Mouse (Mus musculus): ENCODE data around the gene Qsox1. TPM values are rescaled to one million over a fixed set of nuclear protein-coding genes. Genes with fewer than 3 reads are reported as not detected.

Gene Qsox1
- polyA plus RNA-seq, 1 experiment from 2014 or later = 26.3 TPM

- no peak overlapping the region for H3K9ac ChIP-seq (ENCODE audit: low read depth, low read length)
- no peaks in the 10 kb centered on the region for H3K36me3 ChIP-seq (ENCODE audit: control insufficient read depth, insufficient read depth, low read length)
- peaks cover 3% of the 10 kb centered on the region for H3K27me3 ChIP-seq (replicated peaks; ENCODE audit: control insufficient read depth, insufficient read depth, low read length)
- H3K27ac ChIP-seq (ENCODE audit: low read depth, low read length) = no peak overlapping the region
- 73% methylated on average over 4 of the region's 4 CpGs for WGBS
- H3K9me3 ChIP-seq (ENCODE audit: control insufficient read depth, low read length) = no peaks in the 10 kb centered on the region
- no peaks in the 10 kb centered on the region for H3K4me1 ChIP-seq (replicated peaks; ENCODE audit: control insufficient read depth, insufficient read depth, low read length)
- no peak overlapping the region for H3K4me2 ChIP-seq
- DNase-seq (ENCODE audit: low spot score) = no peak
- no peak overlapping the region for H3K4me3 ChIP-seq (ENCODE audit: low read depth, low read length)
- no peak for ATAC-seq (replicated peaks; ENCODE audit: low FRiP score)
These were observed 54.0 kb downstream of the Qsox1 start for GRCm38 (mm10) chr1:155758711-155759110.

- H3K9me3 ChIP-seq (ENCODE audit: control insufficient read depth, low read length) = no peaks in the 10 kb centered on the region
- no peak overlapping the region for H3K9ac ChIP-seq (ENCODE audit: low read depth, low read length)
- H3K4me3 ChIP-seq (ENCODE audit: low read depth, low read length) = no peak overlapping the region
- H3K27ac ChIP-seq (ENCODE audit: low read depth, low read length) = no peak overlapping the region
- no peak overlapping the region for H3K4me2 ChIP-seq
- peaks cover 12% of the 10 kb centered on the region for H3K27me3 ChIP-seq (replicated peaks; ENCODE audit: control insufficient read depth, insufficient read depth, low read length)
- DNase-seq (ENCODE audit: low spot score) = no peak
- 84% methylated on average over 7 of the region's 7 CpGs for WGBS
- ATAC-seq (replicated peaks; ENCODE audit: low FRiP score) = no peak
- no peaks in the 10 kb centered on the region for H3K4me1 ChIP-seq (replicated peaks; ENCODE audit: control insufficient read depth, insufficient read depth, low read length)
- no peaks in the 10 kb centered on the region for H3K36me3 ChIP-seq (ENCODE audit: control insufficient read depth, insufficient read depth, low read length)
These were observed 55.1 kb downstream of the Qsox1 start for GRCm38 (mm10) chr1:155757621-155758020.

- DNase-seq (ENCODE audit: low spot score) = no peak
- Histone ChIP-seq H3K9me3 (ENCODE audit: control insufficient read depth, low read length) (no peaks in the 10 kb centered on the region), H3K4me2 (no peak overlapping the region), H3K9ac (ENCODE audit: low read depth, low read length) (no peak overlapping the region), H3K4me1 (replicated peaks; ENCODE audit: control insufficient read depth, insufficient read depth, low read length) (no peaks in the 10 kb centered on the region), H3K4me3 (ENCODE audit: low read depth, low read length) (no peak overlapping the region), H3K36me3 (ENCODE audit: control insufficient read depth, insufficient read depth, low read length) (no peaks in the 10 kb centered on the region), H3K27ac (ENCODE audit: low read depth, low read length) (no peak overlapping the region), H3K27me3 (replicated peaks; ENCODE audit: control insufficient read depth, insufficient read depth, low read length) (peaks cover 53% of the 10 kb centered on the region)
- 69% methylated on average over 9 of the region's 9 CpGs for WGBS
- ATAC-seq (replicated peaks; ENCODE audit: low FRiP score) = no peak
These were observed 59.3 kb downstream of the Qsox1 start for GRCm38 (mm10) chr1:155753411-155753810.

GRCm38 (mm10) chr1:155751484-155752255, 61.0 kb downstream of the Qsox1 start, which contains the start of gene Lhx4:
TSS of gene Lhx4 (minus strand) at chr1:155751684.
- no peak within 1 kb of the TSS for H3K4me3 ChIP-seq (ENCODE audit: low read depth, low read length)
- no peaks in the 10 kb centered on the region for H3K36me3 ChIP-seq (ENCODE audit: control insufficient read depth, insufficient read depth, low read length)
- no peak for DNase-seq (ENCODE audit: low spot score)
- 60% methylated on average over 6 of the region's 6 CpGs for WGBS
- no peak within 1 kb of the TSS for H3K27ac ChIP-seq (ENCODE audit: low read depth, low read length)
- H3K9me3 ChIP-seq (ENCODE audit: control insufficient read depth, low read length) = no peaks in the 10 kb centered on the region
- H3K27me3 ChIP-seq (replicated peaks; ENCODE audit: control insufficient read depth, insufficient read depth, low read length) = peaks cover 68% of the 10 kb centered on the region
- no peak within 1 kb of the TSS for H3K9ac ChIP-seq (ENCODE audit: low read depth, low read length)
- no peak within 1 kb of the TSS for H3K4me2 ChIP-seq
- ATAC-seq (replicated peaks; ENCODE audit: low FRiP score) = no peak
- H3K4me1 ChIP-seq (replicated peaks; ENCODE audit: control insufficient read depth, insufficient read depth, low read length) = no peaks in the 10 kb centered on the region

GRCm38 (mm10) chr1:155750517-155751178, 62.0 kb downstream of the Qsox1 start:
- 31% methylated on average over 11 of the region's 11 CpGs for WGBS
- Histone ChIP-seq H3K9me3 (ENCODE audit: control insufficient read depth, low read length) (no peaks in the 10 kb centered on the region), H3K36me3 (ENCODE audit: control insufficient read depth, insufficient read depth, low read length) (no peaks in the 10 kb centered on the region), H3K27me3 (replicated peaks; ENCODE audit: control insufficient read depth, insufficient read depth, low read length) (peaks cover 78% of the 10 kb centered on the region), H3K9ac (ENCODE audit: low read depth, low read length) (no peak overlapping the region), H3K27ac (ENCODE audit: low read depth, low read length) (no peak overlapping the region), H3K4me3 (ENCODE audit: low read depth, low read length) (no peak overlapping the region), H3K4me2 (no peak overlapping the region), H3K4me1 (replicated peaks; ENCODE audit: control insufficient read depth, insufficient read depth, low read length) (no peaks in the 10 kb centered on the region)
- ATAC-seq (replicated peaks; ENCODE audit: low FRiP score) (no peak), DNase-seq (ENCODE audit: low spot score) (no peak)

GRCm38 (mm10) chr1:155747911-155748310, 64.8 kb downstream of the Qsox1 start:
- Histone ChIP-seq H3K9ac (ENCODE audit: low read depth, low read length) (no peak overlapping the region), H3K4me3 (ENCODE audit: low read depth, low read length) (no peak overlapping the region), H3K27ac (ENCODE audit: low read depth, low read length) (no peak overlapping the region), H3K4me2 (no peak overlapping the region), H3K36me3 (ENCODE audit: control insufficient read depth, insufficient read depth, low read length) (no peaks in the 10 kb centered on the region), H3K4me1 (replicated peaks; ENCODE audit: control insufficient read depth, insufficient read depth, low read length) (peaks cover 1% of the 10 kb centered on the region; the same call in 1 of the 2 replicates), H3K27me3 (replicated peaks; ENCODE audit: control insufficient read depth, insufficient read depth, low read length) (peaks cover 86% of the 10 kb centered on the region), H3K9me3 (ENCODE audit: control insufficient read depth, low read length) (no peaks in the 10 kb centered on the region)
- 64% methylated on average over 5 of the region's 5 CpGs for WGBS
- no peak for ATAC-seq (replicated peaks; ENCODE audit: low FRiP score)
- no peak for DNase-seq (ENCODE audit: low spot score)

GRCm38 (mm10) chr1:155747011-155747410, 65.7 kb downstream of the Qsox1 start:
- no peak overlapping the region for H3K4me3 ChIP-seq (ENCODE audit: low read depth, low read length)
- no peak overlapping the region for H3K4me2 ChIP-seq
- no peak overlapping the region for H3K27ac ChIP-seq (ENCODE audit: low read depth, low read length)
- WGBS = 19% methylated on average over 8 of the region's 8 CpGs
- no peaks in the 10 kb centered on the region for H3K9me3 ChIP-seq (ENCODE audit: control insufficient read depth, low read length)
- DNase-seq (ENCODE audit: low spot score) = no peak
- peaks cover 10% of the 10 kb centered on the region for H3K4me1 ChIP-seq (replicated peaks; ENCODE audit: control insufficient read depth, insufficient read depth, low read length)
- H3K36me3 ChIP-seq (ENCODE audit: control insufficient read depth, insufficient read depth, low read length) = no peaks in the 10 kb centered on the region
- H3K27me3 ChIP-seq (replicated peaks; ENCODE audit: control insufficient read depth, insufficient read depth, low read length) = peaks cover 88% of the 10 kb centered on the region
- H3K9ac ChIP-seq (ENCODE audit: low read depth, low read length) = no peak overlapping the region
- ATAC-seq (replicated peaks; ENCODE audit: low FRiP score) = no peak

- DNase-seq (ENCODE audit: low spot score) (peak; percentile 56), ATAC-seq (replicated peaks; ENCODE audit: low FRiP score) (peak; percentile 34; the same call in 1 of the 2 replicates)
- Histone ChIP-seq H3K9ac (ENCODE audit: low read depth, low read length) (no peak overlapping the region), H3K9me3 (ENCODE audit: control insufficient read depth, low read length) (no peaks in the 10 kb centered on the region), H3K27ac (ENCODE audit: low read depth, low read length) (no peak overlapping the region), H3K4me3 (ENCODE audit: low read depth, low read length) (peak overlapping the region; percentile 61), H3K4me1 (replicated peaks; ENCODE audit: control insufficient read depth, insufficient read depth, low read length) (peaks cover 15% of the 10 kb centered on the region), H3K27me3 (replicated peaks; ENCODE audit: control insufficient read depth, insufficient read depth, low read length) (peaks cover 92% of the 10 kb centered on the region), H3K36me3 (ENCODE audit: control insufficient read depth, insufficient read depth, low read length) (no peaks in the 10 kb centered on the region), H3K4me2 (peak overlapping the region; percentile 97)
- 2% methylated on average over 81 of the region's 81 CpGs for WGBS
These were observed 70.0 kb downstream of the Qsox1 start for GRCm38 (mm10) chr1:155742411-155743363.

All from liver, embryonic 11.5 days (tissue).